Mouse (Mus musculus): ENCODE data around the gene Prkch. TPM values are rescaled to one million over a fixed set of nuclear protein-coding genes. Genes with fewer than 3 reads are reported as not detected.

Gene Prkch
- total and polyA plus RNA-seq, 3 experiments, result 0.33 TPM; not detected in 2

DNA sequence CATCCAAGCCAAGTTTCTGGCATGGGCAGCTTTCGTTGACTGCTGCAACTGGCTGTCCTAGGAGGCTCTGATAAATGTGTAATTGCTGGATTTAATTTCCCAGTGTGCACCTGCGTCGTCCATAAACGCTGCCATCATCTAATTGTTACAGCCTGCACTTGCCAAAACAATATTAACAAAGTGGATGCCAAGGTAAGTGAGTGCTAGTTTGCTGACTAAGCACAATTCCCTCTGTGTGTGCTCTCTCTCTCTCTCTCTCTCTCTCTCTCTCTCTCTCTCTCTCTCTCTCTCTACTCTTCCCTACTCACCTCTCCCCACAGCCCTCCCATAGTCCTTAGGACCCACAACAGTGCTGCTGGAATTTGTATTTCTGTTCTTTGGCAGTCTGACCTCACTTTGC lies 111.5 kb downstream of the Prkch start:
- H3K4me1 ChIP-seq (ENCODE audit: insufficient read depth, low read depth, low read length), result no peaks in the 10 kb centered on the region
- peaks cover 14% of the 10 kb centered on the region for H3K9me3 ChIP-seq (replicated peaks)
- TF ChIP-seq GATA2 (IDR thresholded peaks at IDR 0.05; ENCODE audit: borderline replicate concordance, low read depth, low read length) (no peak), POLR2AphosphoS5 (IDR thresholded peaks at IDR 0.05; ENCODE audit: insufficient replicate concordance, low read depth, low read length) (no peak), CTCF (IDR thresholded peaks at IDR 0.05; ENCODE audit: low read depth, low read length) (no peak), TAL1 (conservative IDR thresholded peaks at IDR 0.05; ENCODE audit: low read depth, low read length) (no peak), GATA1 (IDR thresholded peaks at IDR 0.05; ENCODE audit: borderline replicate concordance, low read length) (no peak)

DNA sequence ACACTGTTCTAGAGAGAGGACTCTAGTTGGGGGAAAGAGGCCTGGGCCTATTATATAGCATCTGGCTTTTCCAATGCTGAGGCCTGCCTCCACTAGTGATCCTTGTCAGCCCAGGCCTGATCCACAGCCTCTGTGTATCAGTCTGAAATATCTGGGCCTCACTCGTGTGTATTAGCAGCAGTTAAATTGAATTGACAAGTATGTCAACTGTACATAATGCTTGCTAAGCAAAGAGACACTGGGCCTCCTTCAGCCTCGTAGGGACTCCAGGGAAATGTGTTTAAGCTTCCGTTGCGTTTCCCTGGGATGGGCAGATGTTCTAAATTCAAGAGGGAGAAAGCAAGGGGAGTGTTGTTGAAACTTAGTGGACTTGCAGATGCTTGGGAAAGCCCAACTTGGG lies 112.3 kb downstream of the Prkch start:
- DNase-seq (ENCODE audit: low spot score) (no peak), ATAC-seq (ENCODE audit: extremely low read depth, insufficient number of reproducible peaks, low FRiP score, poor library complexity, severe bottlenecking) (no peak)
- H3K9me3 ChIP-seq (replicated peaks), result peaks cover 13% of the 10 kb centered on the region
- 0 out of 2 replicates have a peak, but pooled peaks cover 3% of the 10 kb centered on the region for H3K27me3 ChIP-seq (ENCODE audit: insufficient read depth, low read length)
- no peak for TF ChIP-seq TAL1 (conservative IDR thresholded peaks at IDR 0.05; ENCODE audit: low read depth, low read length)
- no peak for TF ChIP-seq CTCF (IDR thresholded peaks at IDR 0.05; ENCODE audit: low read depth, low read length)
- no peak for TF ChIP-seq GATA1 (IDR thresholded peaks at IDR 0.05; ENCODE audit: borderline replicate concordance, low read length)
- no peak for TF ChIP-seq GATA2 (IDR thresholded peaks at IDR 0.05; ENCODE audit: borderline replicate concordance, low read depth, low read length)
- no peak for TF ChIP-seq POLR2AphosphoS5 (IDR thresholded peaks at IDR 0.05; ENCODE audit: insufficient replicate concordance, low read depth, low read length)
- H3K4me1 ChIP-seq (ENCODE audit: insufficient read depth, low read depth, low read length), result no peaks in the 10 kb centered on the region
- H3K36me3 ChIP-seq (replicated peaks), result no peaks in the 10 kb centered on the region
- no peak overlapping the region for H3K4me3 ChIP-seq (ENCODE audit: low read depth, low read length)

More for the DNA sequence above, 111.5 kb downstream of the Prkch start:
- DNase-seq (ENCODE audit: low spot score) (no peak), ATAC-seq (ENCODE audit: extremely low read depth, insufficient number of reproducible peaks, low FRiP score, poor library complexity, severe bottlenecking) (no peak)
- Histone ChIP-seq H3K36me3 (replicated peaks) (no peaks in the 10 kb centered on the region), H3K4me3 (ENCODE audit: low read depth, low read length) (no peak overlapping the region), H3K27me3 (ENCODE audit: insufficient read depth, low read length) (peaks cover 3% of the 10 kb centered on the region; the same call in 1 of the 2 replicates)

DNA sequence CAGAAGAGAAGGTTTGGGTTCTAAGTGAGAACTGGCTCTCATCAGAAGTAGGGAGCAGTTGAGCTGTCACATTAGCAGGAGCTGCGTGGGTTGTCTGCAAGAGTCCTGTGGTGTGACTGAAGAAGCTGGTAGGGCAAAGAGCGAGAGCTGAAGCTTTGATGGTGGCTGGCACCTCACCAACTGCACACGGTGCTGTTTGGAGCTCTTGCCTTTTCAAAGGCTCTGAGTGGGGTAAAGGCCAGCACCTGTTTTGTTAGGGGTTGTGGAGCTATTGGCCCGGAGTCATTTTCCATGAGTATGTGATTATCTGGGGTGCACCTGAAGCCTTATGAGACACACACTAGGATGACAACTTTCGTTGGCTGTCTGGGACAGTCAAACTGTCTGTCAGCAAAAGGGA lies 113.8 kb downstream of the Prkch start:
- H3K9me3 ChIP-seq (replicated peaks), result peaks cover 17% of the 10 kb centered on the region

DNA sequence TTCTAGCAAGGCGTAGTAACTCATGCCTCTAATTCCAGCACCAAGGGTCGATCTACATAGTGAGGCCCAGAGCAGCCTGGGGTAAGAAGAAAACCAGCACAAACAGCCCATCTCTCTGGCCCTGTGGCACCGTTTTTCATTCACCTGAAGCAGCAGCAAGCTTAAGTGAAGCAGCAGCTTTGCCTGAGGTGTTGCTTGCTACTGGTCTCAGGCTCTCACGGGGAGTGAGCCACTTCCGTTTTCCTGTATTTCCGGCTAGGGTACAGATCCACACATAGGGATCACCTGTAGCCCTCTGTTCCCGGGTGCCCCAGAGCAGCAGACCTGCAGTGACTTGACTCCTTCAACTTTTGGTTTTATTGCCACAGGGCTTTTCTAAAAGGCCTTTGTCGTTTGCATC lies 114.2 kb downstream of the Prkch start:
- DNase-seq (ENCODE audit: low spot score) (no peak), ATAC-seq (ENCODE audit: extremely low read depth, insufficient number of reproducible peaks, low FRiP score, poor library complexity, severe bottlenecking) (no peak)
- Histone ChIP-seq H3K27me3 (ENCODE audit: insufficient read depth, low read length) (0 out of 2 replicates have a peak, but pooled peaks cover 3% of the 10 kb centered on the region), H3K4me3 (ENCODE audit: low read depth, low read length) (no peak overlapping the region), H3K9me3 (replicated peaks) (peaks cover 18% of the 10 kb centered on the region), H3K36me3 (replicated peaks) (no peaks in the 10 kb centered on the region), H3K4me1 (ENCODE audit: insufficient read depth, low read depth, low read length) (no peaks in the 10 kb centered on the region)
- TF ChIP-seq CTCF (IDR thresholded peaks at IDR 0.05; ENCODE audit: low read depth, low read length), result no peak
- TF ChIP-seq POLR2AphosphoS5 (IDR thresholded peaks at IDR 0.05; ENCODE audit: insufficient replicate concordance, low read depth, low read length), result no peak
- TF ChIP-seq GATA2 (IDR thresholded peaks at IDR 0.05; ENCODE audit: borderline replicate concordance, low read depth, low read length), result no peak
- TF ChIP-seq GATA1 (IDR thresholded peaks at IDR 0.05; ENCODE audit: borderline replicate concordance, low read length), result no peak
- TF ChIP-seq TAL1 (conservative IDR thresholded peaks at IDR 0.05; ENCODE audit: low read depth, low read length), result no peak

More for the DNA sequence above, 113.8 kb downstream of the Prkch start:
- H3K36me3 ChIP-seq (replicated peaks), result no peaks in the 10 kb centered on the region
- TF ChIP-seq GATA2 (IDR thresholded peaks at IDR 0.05; ENCODE audit: borderline replicate concordance, low read depth, low read length) (no peak), GATA1 (IDR thresholded peaks at IDR 0.05; ENCODE audit: borderline replicate concordance, low read length) (no peak), TAL1 (conservative IDR thresholded peaks at IDR 0.05; ENCODE audit: low read depth, low read length) (no peak), CTCF (IDR thresholded peaks at IDR 0.05; ENCODE audit: low read depth, low read length) (no peak), POLR2AphosphoS5 (IDR thresholded peaks at IDR 0.05; ENCODE audit: insufficient replicate concordance, low read depth, low read length) (no peak)
- DNase-seq (ENCODE audit: low spot score), result no peak
- H3K4me1 ChIP-seq (ENCODE audit: insufficient read depth, low read depth, low read length), result no peaks in the 10 kb centered on the region
- 0 out of 2 replicates have a peak, but pooled peaks cover 3% of the 10 kb centered on the region for H3K27me3 ChIP-seq (ENCODE audit: insufficient read depth, low read length)
- no peak for ATAC-seq (ENCODE audit: extremely low read depth, insufficient number of reproducible peaks, low FRiP score, poor library complexity, severe bottlenecking)
- no peak overlapping the region for H3K4me3 ChIP-seq (ENCODE audit: low read depth, low read length)

DNA sequence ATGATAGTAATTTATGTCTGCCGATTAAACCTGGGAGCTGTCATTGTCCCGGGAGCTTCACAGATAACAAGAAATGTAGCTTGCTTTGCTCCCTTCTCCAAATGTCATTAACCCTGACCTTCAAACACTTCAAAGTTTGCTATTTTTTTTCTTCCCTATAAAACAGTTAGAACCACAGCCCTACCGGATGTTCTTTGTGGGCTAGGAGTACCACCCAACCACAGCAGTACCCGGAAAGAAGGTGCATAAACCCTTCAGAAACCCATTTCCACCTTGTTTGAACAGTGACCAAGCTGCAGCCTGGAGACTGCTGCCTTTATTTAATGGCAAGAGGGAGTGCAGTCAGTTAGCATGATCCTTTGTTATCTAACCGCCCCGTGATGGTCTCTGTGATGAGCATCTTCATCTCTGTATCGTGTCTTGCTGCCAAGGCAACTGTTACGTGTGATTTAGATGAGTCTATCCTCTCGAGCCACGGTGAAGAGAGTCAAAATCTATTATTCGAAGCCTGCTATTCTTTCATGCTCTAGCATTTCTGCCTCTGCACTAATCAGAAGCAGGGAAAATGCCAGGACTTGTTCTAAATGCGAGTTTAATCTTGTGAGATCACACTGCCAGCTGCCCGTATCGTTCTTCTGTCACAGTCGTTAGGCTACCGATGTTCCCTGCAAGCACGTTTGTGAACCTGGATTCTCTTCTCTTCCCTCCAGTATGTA lies 115.0 kb downstream of the Prkch start:
- DNase-seq (ENCODE audit: low spot score) (no peak), ATAC-seq (ENCODE audit: extremely low read depth, insufficient number of reproducible peaks, low FRiP score, poor library complexity, severe bottlenecking) (no peak)
- Histone ChIP-seq H3K4me1 (ENCODE audit: insufficient read depth, low read depth, low read length) (no peaks in the 10 kb centered on the region), H3K27me3 (ENCODE audit: insufficient read depth, low read length) (0 out of 2 replicates have a peak, but pooled peaks cover 3% of the 10 kb centered on the region), H3K36me3 (replicated peaks) (no peaks in the 10 kb centered on the region), H3K9me3 (replicated peaks) (peaks cover 18% of the 10 kb centered on the region), H3K4me3 (ENCODE audit: low read depth, low read length) (no peak overlapping the region)
- TF ChIP-seq GATA1 (IDR thresholded peaks at IDR 0.05; ENCODE audit: borderline replicate concordance, low read length), result no peak
- no peak for TF ChIP-seq POLR2AphosphoS5 (IDR thresholded peaks at IDR 0.05; ENCODE audit: insufficient replicate concordance, low read depth, low read length)
- no peak for TF ChIP-seq TAL1 (conservative IDR thresholded peaks at IDR 0.05; ENCODE audit: low read depth, low read length)
- TF ChIP-seq CTCF (IDR thresholded peaks at IDR 0.05; ENCODE audit: low read depth, low read length), result no peak
- no peak for TF ChIP-seq GATA2 (IDR thresholded peaks at IDR 0.05; ENCODE audit: borderline replicate concordance, low read depth, low read length)

- ATAC-seq (ENCODE audit: extremely low read depth, insufficient number of reproducible peaks, low FRiP score, poor library complexity, severe bottlenecking) (no peak), DNase-seq (ENCODE audit: low spot score) (no peak)
- Histone ChIP-seq H3K4me1 (ENCODE audit: insufficient read depth, low read depth, low read length) (no peaks in the 10 kb centered on the region), H3K36me3 (replicated peaks) (no peaks in the 10 kb centered on the region), H3K4me3 (ENCODE audit: low read depth, low read length) (no peak overlapping the region), H3K27me3 (ENCODE audit: insufficient read depth, low read length) (0 out of 2 replicates have a peak, but pooled peaks cover 3% of the 10 kb centered on the region), H3K9me3 (replicated peaks) (peaks cover 15% of the 10 kb centered on the region; the same call in 1 of the 2 replicates)
- TF ChIP-seq GATA1 (IDR thresholded peaks at IDR 0.05; ENCODE audit: borderline replicate concordance, low read length), result no peak
- TF ChIP-seq CTCF (IDR thresholded peaks at IDR 0.05; ENCODE audit: low read depth, low read length), result no peak
- TF ChIP-seq GATA2 (IDR thresholded peaks at IDR 0.05; ENCODE audit: borderline replicate concordance, low read depth, low read length), result no peak
- no peak for TF ChIP-seq TAL1 (conservative IDR thresholded peaks at IDR 0.05; ENCODE audit: low read depth, low read length)
- TF ChIP-seq POLR2AphosphoS5 (IDR thresholded peaks at IDR 0.05; ENCODE audit: insufficient replicate concordance, low read depth, low read length), result no peak
Measured at GRCm38 (mm10) chr12:73700544-73701069, 116.0 kb downstream of the Prkch start.
